Mouse (Mus musculus) small intestine, adult 2 months (tissue): ENCODE measurements around the gene Hist3h2a.

Experiments used
- CTCF ChIP-seq: fragments of 200-500 bp; IDR thresholded peaks from 2 replicates; pipeline ENCODE4 v1.5.1; 2012; ENCODE audit warnings: low read depth, mild to moderate bottlenecking, control low read depth, inconsistent platforms, low read length, moderate library complexity, mixed read lengths; ENCODE audit not compliant: insufficient replicate concordance, insufficient read length; ENCODE audit errors: extremely low read depth
- POLR2A ChIP-seq: fragments of 200-500 bp; IDR thresholded peaks from 2 replicates; pipeline ENCODE4 v1.6.1; 2012; ENCODE audit warnings: low read depth, mild to moderate bottlenecking, control low read depth, inconsistent platforms, low read length, moderate library complexity

- no peak for TF ChIP-seq CTCF
- TF ChIP-seq POLR2A, result no peak
These were observed 27.8 kb upstream of the Hist3h2a start for GRCm38 (mm10) chr11:58926651-58927050.
